Mouse (Mus musculus): Measurements from ENCODE around the gene Pla2g15.

The Pla2g15 gene

GRCm38 (mm10) chr8:106149801-106150652 is at the start of gene Pla2g15:
Gene Pla2g15, plus strand, starts transcription at chr8:106150399.
- peak; percentile 85 for DNase-seq

GRCm38 (mm10) chr8:106102321-106102720 is 47.9 kb upstream of the Pla2g15 start:
- DNase-seq, result no peak

- DNase-seq, result no peak
Observed at GRCm38 (mm10) chr8:106103888-106104287, 46.3 kb upstream of the Pla2g15 start.

- DNase-seq, result no peak
Observed at GRCm38 (mm10) chr8:106106193-106106592, 44.0 kb upstream of the Pla2g15 start.

GRCm38 (mm10) chr8:106108080-106108479 is 42.1 kb upstream of the Pla2g15 start:
- DNase-seq, result no peak

- DNase-seq, result no peak
Observed at GRCm38 (mm10) chr8:106108729-106109128, 41.5 kb upstream of the Pla2g15 start.

- DNase-seq, result no peak
Observed at GRCm38 (mm10) chr8:106112041-106112440, 38.2 kb upstream of the Pla2g15 start.

GRCm38 (mm10) chr8:106112514-106112913 is 37.7 kb upstream of the Pla2g15 start:
- no peak for DNase-seq

GRCm38 (mm10) chr8:106115897-106116296 is 34.3 kb upstream of the Pla2g15 start:
- DNase-seq, result peak; percentile 51

GRCm38 (mm10) chr8:106123443-106123842 is 26.8 kb upstream of the Pla2g15 start:
- DNase-seq, result no peak

GRCm38 (mm10) chr8:106126055-106126454 is 24.1 kb upstream of the Pla2g15 start:
- no peak for DNase-seq

GRCm38 (mm10) chr8:106127054-106127453 is 23.1 kb upstream of the Pla2g15 start:
- DNase-seq, result no peak

GRCm38 (mm10) chr8:106127882-106128410 is 22.3 kb upstream of the Pla2g15 start:
- DNase-seq, result no peak

GRCm38 (mm10) chr8:106129232-106129930 is 20.8 kb upstream of the Pla2g15 start:
- DNase-seq, result no peak

GRCm38 (mm10) chr8:106129997-106130396 is 20.2 kb upstream of the Pla2g15 start:
- no peak for DNase-seq

GRCm38 (mm10) chr8:106130505-106130904 is 19.7 kb upstream of the Pla2g15 start:
- DNase-seq, result no peak

GRCm38 (mm10) chr8:106131021-106131420 is 19.2 kb upstream of the Pla2g15 start:
- no peak for DNase-seq

- no peak for DNase-seq
Observed at GRCm38 (mm10) chr8:106131488-106132222, 18.5 kb upstream of the Pla2g15 start.

- DNase-seq, result no peak
Observed at GRCm38 (mm10) chr8:106132356-106132755, 17.8 kb upstream of the Pla2g15 start.

- no peak for DNase-seq
Observed at GRCm38 (mm10) chr8:106133526-106133925, 16.7 kb upstream of the Pla2g15 start.

GRCm38 (mm10) chr8:106133946-106134345 is 16.3 kb upstream of the Pla2g15 start:
- no peak for DNase-seq

- DNase-seq, result no peak
Observed at GRCm38 (mm10) chr8:106134751-106135571, 15.2 kb upstream of the Pla2g15 start.
